Mouse (Mus musculus) forelimb bud, embryonic 11.5 days (tissue): Measurements from ENCODE around the gene Tshz2.

Source experiments
- DNase-seq: peaks from one replicate; pipeline ENCODE4 v3.0.0-alpha.2; 2012; ENCODE audit warnings: low read depth, low spot score

Tshz2 gene

GRCm38 (mm10) chr2:170103341-170103740 lies 470.5 kb downstream of the Tshz2 start:
- no peak for DNase-seq

- DNase-seq = peak; percentile 54
Observed at GRCm38 (mm10) chr2:170103852-170104251, 471.0 kb downstream of the Tshz2 start.

- DNase-seq = no peak
Observed at GRCm38 (mm10) chr2:170104396-170104795, 471.6 kb downstream of the Tshz2 start.

- DNase-seq = no peak
Observed at GRCm38 (mm10) chr2:170106000-170106399, 473.2 kb downstream of the Tshz2 start.

- DNase-seq = no peak
Observed at GRCm38 (mm10) chr2:170107791-170108190, 475.0 kb downstream of the Tshz2 start.

GRCm38 (mm10) chr2:170109528-170109927 lies 476.7 kb downstream of the Tshz2 start:
- DNase-seq = no peak

GRCm38 (mm10) chr2:170110306-170110705 lies 477.5 kb downstream of the Tshz2 start:
- no peak for DNase-seq

- peak; percentile 77 for DNase-seq
Observed at GRCm38 (mm10) chr2:170116704-170117281, 484.0 kb downstream of the Tshz2 start.

- no peak for DNase-seq
Observed at GRCm38 (mm10) chr2:170120139-170121027, 487.6 kb downstream of the Tshz2 start.
